Mouse (Mus musculus): ENCODE data around the gene Zfp141.
A peak's percentile ranks its signal among the peaks of the same experiment; 100 is the strongest.

Gene Zfp141

DNA sequence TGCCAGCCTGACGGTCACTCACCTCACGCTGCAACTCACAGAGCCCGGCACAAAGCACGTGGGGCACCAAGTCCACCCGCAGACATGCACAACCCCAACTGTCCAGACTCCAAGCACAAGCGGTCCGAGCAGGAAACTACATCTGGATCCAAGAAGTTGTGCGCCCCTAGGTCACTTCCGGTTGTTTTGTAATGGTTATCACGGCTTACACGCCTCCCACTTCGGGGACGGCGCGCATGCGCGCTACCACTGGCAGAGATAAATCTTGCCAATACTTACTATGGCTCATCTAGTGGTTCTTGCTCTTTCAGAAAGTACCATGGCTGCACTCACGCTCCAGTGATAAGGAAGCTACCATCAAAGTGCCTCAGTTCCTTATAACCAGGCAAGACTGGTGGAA is at the start of gene Zfp141:
Zfp141 (minus strand) TSS at position 153 of the 400 bp plus-strand sequence.
- peak; percentile 84 for DNase-seq (ENCODE audit: extremely low spot score, low spot score)

DNA sequence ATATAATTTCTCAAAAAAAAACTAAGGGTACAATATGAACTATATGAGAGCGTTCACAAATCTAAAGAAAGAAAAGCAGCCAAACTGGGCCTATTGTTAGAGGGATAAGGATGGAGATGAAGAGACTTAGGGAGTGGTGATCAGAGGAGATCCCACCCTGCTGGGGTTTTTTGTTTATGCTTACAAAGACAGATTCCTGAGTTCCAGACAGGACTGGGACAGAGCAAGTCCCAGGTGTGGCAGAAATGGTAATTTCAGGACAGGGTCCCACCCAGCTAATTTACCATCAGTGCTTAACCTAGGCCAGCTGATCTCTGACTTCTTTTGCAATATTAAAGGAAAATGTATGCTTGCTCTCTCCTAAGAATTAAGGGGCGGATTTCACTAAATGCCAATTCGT is 46.2 kb upstream of the Zfp141 start:
- DNase-seq (ENCODE audit: extremely low spot score, low spot score): no peak

DNA sequence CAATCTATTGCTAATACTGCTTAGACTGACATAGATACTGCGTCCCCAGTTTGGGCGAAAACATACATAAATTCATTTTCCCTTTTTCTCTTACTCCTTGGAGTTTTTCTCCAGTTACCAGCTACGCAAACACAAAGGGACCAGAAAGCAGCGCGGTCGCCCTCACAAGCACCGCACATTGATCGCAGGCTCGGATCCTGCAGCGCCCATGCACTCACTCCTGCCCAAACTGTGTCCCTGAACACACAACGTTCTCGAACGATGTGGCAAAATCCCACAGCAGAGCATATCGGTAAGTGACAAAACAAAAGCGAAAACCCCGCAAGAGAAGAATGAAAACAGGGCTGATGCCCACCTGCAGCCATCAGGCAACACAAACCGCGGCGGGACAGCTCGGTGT is 354 bp downstream of the Zfp141 start:
- DNase-seq (ENCODE audit: extremely low spot score, low spot score): no peak

DNA sequence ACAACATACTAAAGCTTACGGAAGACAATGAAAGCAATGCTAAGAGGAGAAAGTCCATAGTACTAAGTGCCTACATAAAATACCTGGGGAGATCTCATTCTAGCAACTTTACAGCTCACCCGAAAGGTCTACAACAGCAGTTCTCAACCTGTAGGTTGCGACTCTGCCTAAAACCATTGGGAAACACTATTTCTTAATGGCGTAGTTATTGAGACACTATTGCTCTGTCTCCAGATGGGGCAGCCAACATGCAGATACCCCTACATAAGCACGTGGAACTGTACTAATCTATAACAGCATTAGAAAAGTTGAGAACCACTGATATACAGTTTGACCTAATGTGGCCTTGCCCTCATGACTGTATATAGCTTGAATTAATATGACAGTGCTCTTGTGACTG is 7.3 kb downstream of the Zfp141 start:
- no peak for DNase-seq (ENCODE audit: extremely low spot score, low spot score)

DNA sequence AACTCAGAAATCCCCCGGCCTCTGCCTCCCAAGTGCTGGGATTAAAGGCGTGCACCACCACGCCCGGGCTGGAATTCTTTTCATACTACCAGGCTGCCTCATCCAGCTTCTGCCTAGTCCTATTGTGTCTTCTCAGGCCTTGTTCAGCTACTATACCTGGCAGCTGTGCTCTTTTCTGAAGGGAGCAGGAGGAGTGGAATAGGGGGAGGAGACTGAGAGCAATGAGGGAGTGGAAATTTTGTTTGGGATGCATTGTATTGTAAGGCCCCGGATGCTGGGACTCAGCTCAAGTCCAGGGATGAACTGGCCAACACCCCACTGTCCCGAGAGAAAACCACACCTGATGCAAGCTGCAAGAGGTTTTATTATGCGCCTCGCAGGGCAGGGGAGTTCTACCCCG is 8.2 kb downstream of the Zfp141 start:
- DNase-seq (ENCODE audit: extremely low spot score, low spot score): no peak

DNA sequence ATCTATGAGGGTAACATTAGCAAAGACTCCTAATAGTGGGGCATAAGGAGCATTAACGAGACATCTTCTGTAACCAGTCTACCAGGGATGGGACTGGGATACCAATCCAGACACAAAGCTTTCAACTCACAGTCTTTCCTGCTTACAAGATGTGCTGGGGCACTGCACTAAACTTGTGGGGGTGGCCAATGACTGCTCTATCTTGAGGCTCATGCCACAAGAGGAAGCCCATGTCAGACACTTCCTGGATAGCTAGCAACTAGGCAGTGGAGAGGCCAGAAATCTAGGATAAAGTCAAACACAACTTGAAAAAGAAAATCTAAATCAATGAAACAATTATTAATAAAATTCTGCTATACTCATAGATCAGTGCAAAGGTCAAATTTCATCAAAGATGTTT is 9.3 kb downstream of the Zfp141 start:
- DNase-seq (ENCODE audit: extremely low spot score, low spot score): no peak

DNA sequence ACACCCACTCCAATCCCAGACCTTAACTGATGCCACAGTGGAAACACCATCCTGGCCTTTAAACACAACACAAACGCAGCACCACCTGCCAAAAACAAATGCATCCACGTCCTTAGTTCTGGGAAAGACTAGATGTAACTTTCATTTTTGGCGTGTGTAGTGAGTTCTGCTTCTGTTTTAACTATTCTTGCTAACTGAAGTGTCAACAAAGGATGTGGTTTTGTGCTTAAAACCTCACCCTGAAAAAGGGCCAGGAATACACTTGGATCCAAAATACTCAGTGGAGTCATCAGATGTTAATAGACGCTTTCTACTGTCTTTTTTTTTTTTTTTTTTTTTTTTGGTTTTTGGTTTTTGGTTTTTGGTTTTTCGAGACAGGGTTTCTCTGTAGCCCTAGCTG is 14.7 kb downstream of the Zfp141 start:
- DNase-seq (ENCODE audit: extremely low spot score, low spot score): no peak

DNA sequence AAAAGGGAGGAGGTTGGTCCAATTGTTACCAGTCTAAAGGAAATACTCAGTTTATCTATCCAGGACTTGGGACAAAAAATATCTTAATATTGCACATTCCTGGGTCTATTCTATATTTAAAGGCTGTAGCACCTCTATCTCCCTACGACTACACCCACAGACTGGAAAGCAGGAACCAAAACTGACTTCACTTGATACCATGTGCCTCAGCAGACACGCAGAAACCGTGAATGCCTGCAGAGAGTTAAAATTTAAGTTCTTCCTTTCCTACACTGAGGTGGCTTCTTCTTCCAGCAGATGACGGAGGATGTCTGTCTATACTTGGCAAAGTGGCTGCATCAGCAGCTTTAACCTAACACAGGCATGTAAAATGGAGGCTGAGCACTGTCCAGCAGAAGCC is 15.2 kb downstream of the Zfp141 start:
- no peak for DNase-seq (ENCODE audit: extremely low spot score, low spot score)

DNA sequence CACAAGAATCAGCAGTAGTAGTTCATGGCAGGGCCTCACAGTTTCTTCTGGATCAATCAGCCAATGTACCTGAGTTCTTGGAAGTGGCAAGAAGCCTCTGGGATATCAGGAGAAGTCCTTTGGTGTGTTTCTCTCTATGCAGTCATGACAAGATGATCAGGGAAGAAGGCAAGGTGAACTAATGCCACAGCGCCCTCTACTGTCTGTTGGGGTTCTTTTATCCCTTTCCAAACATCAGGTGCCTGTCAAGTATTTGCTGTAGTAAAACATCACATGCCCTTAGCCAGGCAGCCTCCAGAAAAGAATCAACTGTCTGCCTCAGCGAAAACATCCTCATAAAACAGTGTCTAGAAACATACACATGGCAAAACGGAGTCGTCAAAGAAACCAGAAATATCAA is 50.9 kb downstream of the Zfp141 start:
- no peak for DNase-seq (ENCODE audit: extremely low spot score, low spot score)

DNA sequence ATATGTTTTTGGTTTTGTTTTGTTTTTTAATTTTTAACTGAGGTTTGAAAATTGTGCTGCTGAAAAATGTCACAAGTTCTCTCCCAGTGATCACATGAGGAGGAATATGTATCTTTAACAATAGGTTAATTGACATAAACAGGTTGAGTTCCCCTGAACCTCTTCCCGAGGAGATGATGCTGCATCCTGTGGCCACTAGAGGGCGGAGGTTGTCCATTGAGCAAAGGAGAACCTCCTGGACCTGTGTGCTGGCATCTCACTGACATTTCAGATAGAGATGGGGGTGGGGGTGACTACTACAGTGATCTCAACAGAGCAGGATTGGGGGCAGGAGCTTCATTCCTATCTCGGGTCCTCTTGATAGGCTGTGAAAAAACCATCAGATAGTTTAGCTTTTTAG is 54.9 kb downstream of the Zfp141 start:
- DNase-seq (ENCODE audit: extremely low spot score, low spot score): no peak

DNA sequence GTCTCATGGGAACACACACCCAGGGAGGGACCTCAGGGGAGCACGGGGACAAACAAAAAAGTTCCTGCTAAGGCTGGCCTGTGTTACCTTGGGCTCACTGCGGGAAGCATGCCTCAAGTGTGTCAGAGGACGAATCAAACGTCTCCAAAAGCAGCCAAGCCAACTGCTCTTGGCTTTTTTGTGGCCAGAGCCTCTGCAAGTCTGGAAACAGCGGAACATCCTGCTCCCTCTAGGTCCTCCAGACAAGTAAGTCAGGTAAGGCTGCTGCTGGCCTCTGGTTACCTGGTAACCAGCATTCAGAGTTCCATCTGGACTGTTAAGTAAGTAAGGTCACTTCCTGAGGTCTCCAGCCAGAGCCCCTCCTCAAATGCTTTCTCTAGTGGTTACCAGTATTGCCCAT is 57.7 kb downstream of the Zfp141 start, which contains the start of gene 4933421I07Rik:
4933421I07Rik (minus strand) TSS at position 271 of the 400 bp plus-strand sequence.
- DNase-seq (ENCODE audit: extremely low spot score, low spot score): no peak

DNA sequence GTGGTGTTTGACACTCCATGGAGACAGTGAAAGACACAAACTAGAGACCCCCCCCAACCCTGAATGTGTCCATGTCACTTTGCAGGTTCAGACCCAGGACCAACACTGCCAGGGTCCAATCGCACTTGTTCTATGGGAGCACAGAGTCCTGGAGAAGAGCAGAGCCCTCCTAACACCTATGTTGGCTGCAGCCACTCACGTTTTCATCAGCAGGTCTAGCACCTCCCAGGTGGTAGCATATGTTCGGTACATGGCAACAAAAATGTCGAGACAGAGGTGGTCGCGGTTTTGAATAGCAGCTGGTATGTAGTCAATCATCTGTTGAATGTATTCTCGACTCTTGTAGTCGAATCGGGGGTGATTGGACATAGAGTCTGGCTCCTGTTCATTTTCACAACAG is 58.2 kb downstream of the Zfp141 start:
- DNase-seq (ENCODE audit: extremely low spot score, low spot score): no peak

Data from neural tube, embryonic 10.5 days (tissue).